Mouse (Mus musculus) left cerebral cortex, adult 6 months (tissue): Measurements from ENCODE around the gene Atm. TPM values are rescaled to one million over a fixed set of nuclear protein-coding genes. Genes with fewer than 3 reads are reported as not detected.

Experiments
- long read RNA-seq, 2 experiments: library from polyadenylated mRNA; unstranded; transcript quantifications; one replicate each; pipeline ENCODE4 v2.0.0; 2019 to 2020
- polyA plus RNA-seq: library from polyadenylated mRNA; unstranded; fragments of <200 nt; fragmentation: Nextera tagmentation; gene quantifications from 2 replicates; pipeline ENCODE4 v1.2.3, GENCODE M21; 2021

Gene Atm
- polyA plus RNA-seq: 2.1 and 2.6 TPM in 2 replicates
- long read RNA-seq, experiment 1, partial matches to known transcripts: 7 of 12 reads
- long read RNA-seq, experiment 1, other reads (novel, unspliced or antisense): 5 of 12 reads
- long read RNA-seq, experiment 2, partial matches to known transcripts: 3 of 4 reads
- long read RNA-seq, experiment 2, other reads (novel, unspliced or antisense): 1 of 4 reads

DNA sequence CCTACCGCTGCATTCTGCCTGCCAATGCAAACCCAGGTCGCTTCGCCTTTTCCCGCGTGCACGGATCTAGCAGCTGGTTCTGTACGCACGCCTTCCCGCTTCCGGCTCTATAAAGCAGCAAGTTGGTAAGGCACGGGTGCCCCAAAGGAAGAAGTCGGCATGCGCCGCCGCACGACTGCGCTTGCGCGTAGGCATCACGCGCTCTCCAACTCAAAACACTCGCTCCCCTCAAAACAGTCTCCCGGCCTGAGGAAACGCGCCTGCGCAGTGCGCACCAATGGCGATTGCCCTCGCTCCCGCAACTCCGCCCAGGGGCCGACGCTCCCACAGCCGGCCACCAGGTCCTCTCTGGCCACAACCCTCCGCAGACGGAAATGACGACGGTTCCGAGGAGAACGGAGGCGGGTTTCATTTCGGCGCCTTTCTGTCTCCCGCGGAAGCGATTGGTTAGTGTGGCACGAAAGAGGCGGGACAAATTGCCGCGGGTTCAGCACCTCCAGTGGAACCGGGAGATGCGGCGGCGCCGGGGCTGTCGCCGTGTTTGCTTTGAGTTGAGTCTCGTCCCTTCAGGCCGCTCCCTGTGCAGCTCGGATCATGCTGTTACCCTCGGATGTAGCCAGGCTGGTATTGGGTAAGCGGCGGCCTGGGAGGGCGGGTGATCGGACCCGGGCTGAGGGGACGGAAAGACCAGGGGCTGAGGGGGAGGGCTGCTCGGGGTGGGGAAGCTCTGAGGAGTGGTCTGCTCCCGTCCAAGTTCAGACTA, at the start of gene Atm, which contains the start of gene Npat:
Atm (minus strand) TSS at position 183 of the 763 bp plus-strand sequence.
Npat (plus strand) TSS at position 490 of the 763 bp plus-strand sequence.

DNA sequence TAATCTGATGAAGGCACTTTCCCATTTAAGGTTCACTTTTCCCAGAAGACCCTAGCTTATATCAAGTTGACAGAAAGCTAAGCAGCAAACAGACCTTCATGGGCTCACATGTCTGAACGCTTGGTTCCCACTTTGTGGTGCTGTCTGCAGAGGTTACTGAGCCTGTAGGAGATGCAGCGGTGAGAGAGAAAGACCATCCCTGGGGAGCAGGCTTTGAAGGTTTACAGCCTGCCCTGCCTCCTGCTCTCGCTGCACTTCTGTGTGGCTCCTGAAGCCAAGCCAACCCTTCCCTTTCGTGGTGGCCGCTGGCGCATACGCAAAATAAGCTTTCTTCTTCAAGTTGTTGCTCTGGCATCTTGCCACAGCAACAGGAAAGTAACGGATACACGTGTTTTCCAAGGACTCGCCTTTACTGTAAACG, 134.2 kb downstream of the Atm start, which contains the start of gene 4930550C14Rik:
4930550C14Rik (plus strand) TSS at position 35 of the 421 bp plus-strand sequence.

Other genes with a start within 250 kb of the Atm start
- 6.1 and 6.6 TPM in 2 replicates for gene Exph5, start 235.1 kb downstream of the Atm start, polyA plus RNA-seq
- gene Kdelc2, start 152.7 kb downstream of the Atm start, polyA plus RNA-seq: 3.7 and 5.6 TPM in 2 replicates
- 0.18 and 0.41 TPM in 2 replicates for gene 4930550C14Rik, start 134.4 kb downstream of the Atm start, polyA plus RNA-seq
- gene Npat, start 307 bp upstream of the Atm start, polyA plus RNA-seq: 4.8 and 7.0 TPM in 2 replicates
- gene Acat1, start 73.6 kb upstream of the Atm start, polyA plus RNA-seq: 55.0 and 62.7 TPM in 2 replicates
- gene Cul5, start 133.3 kb upstream of the Atm start, polyA plus RNA-seq: 37.7 and 66.1 TPM in 2 replicates
- gene Rab39, start 169.5 kb upstream of the Atm start, polyA plus RNA-seq: 0.55 and 0.61 TPM in 2 replicates
- 2.3 and 3.0 TPM in 2 replicates for gene Slc35f2, start 234.8 kb upstream of the Atm start, polyA plus RNA-seq